In genomic region chr4:141466844-141467580, GRCm38 (mm10) we compare ENCODE assay signal across 22 mouse cellular contexts. TPM values are rescaled to one million over a fixed set of nuclear protein-coding genes. Genes with fewer than 3 reads are reported as not detected.
A peak's percentile ranks its signal among the peaks of the same experiment; 100 is the strongest.
DNase-seq lines count a peak whose midpoint lies in the region; ATAC-seq and TF ChIP-seq lines count a peak whose summit lies in the region.
"Had no signal": no experiment of that assay in that cellular context is flagged by ENCODE, and none has a peak within 500 bp of the region (broad histone marks: within the 10 kb centered on the region; RNA-seq: fewer than 3 reads in every experiment).

No protein-coding gene starts in this region.

- no peak overlapping the region for H3K4me2 ChIP-seq in midbrain, postnatal 0 days (ENCODE audit: low read depth, low read length, poor library complexity, severe bottlenecking)
- no peak overlapping the region for H3K4me2 ChIP-seq in midbrain, embryonic 11.5 days
- H3K4me2 ChIP-seq in forebrain, embryonic 11.5 days (ENCODE audit: low read depth, low read length, severe bottlenecking) = no peak overlapping the region
- H3K4me2 ChIP-seq: heart, embryonic 11.5 days; limb, embryonic 15.5 days had no signal

- no peak for ATAC-seq in midbrain, postnatal 0 days (ENCODE audit: low FRiP score)
- no peak for ATAC-seq in midbrain, embryonic 11.5 days (ENCODE audit: low FRiP score)
- ATAC-seq in forebrain, embryonic 11.5 days (replicated peaks; ENCODE audit: low FRiP score) = no peak

- H3K9me3 ChIP-seq in midbrain, postnatal 0 days (ENCODE audit: low read length) = no peaks in the 10 kb centered on the region
- H3K9me3 ChIP-seq in midbrain, embryonic 11.5 days (ENCODE audit: control insufficient read depth, low read length) = no peaks in the 10 kb centered on the region
- H3K9me3 ChIP-seq in forebrain, embryonic 11.5 days (ENCODE audit: control insufficient read depth, low read length) = no peaks in the 10 kb centered on the region
- H3K9me3 ChIP-seq: limb, embryonic 15.5 days had no signal

- TF ChIP-seq CTCF in gastrocnemius, adult 2 months (IDR thresholded peaks at IDR 0.05) = peak; percentile 19; the same call in 1 of the 2 replicates
- peak; percentile 59 for TF ChIP-seq CTCF in layer of hippocampus, adult 2 months (conservative IDR thresholded peaks at IDR 0.05)
- TF ChIP-seq CTCF in midbrain, postnatal 0 days (IDR thresholded peaks at IDR 0.05) = peak; percentile 31

- no peaks in the 10 kb centered on the region for H3K27me3 ChIP-seq in midbrain, postnatal 0 days (ENCODE audit: insufficient read depth, low read length)
- H3K27me3 ChIP-seq in midbrain, embryonic 11.5 days (ENCODE audit: control insufficient read depth, insufficient read depth, low read length) = no peaks in the 10 kb centered on the region
- H3K27me3 ChIP-seq in forebrain, embryonic 11.5 days (ENCODE audit: control insufficient read depth, insufficient read depth, low read length) = no peaks in the 10 kb centered on the region
- H3K27me3 ChIP-seq: limb, embryonic 15.5 days had no signal

- no peak overlapping the region for H3K27ac ChIP-seq in gastrocnemius, adult 2 months
- H3K27ac ChIP-seq in layer of hippocampus, adult 2 months = peak overlapping the region; percentile 14; the same call in 1 of the 2 replicates
- no peak overlapping the region for H3K27ac ChIP-seq in midbrain, postnatal 0 days (ENCODE audit: low read depth, low read length)
- H3K27ac ChIP-seq in midbrain, embryonic 11.5 days (ENCODE audit: low read depth, low read length) = no peak overlapping the region
- H3K27ac ChIP-seq in forebrain, embryonic 11.5 days (ENCODE audit: low read depth, low read length) = no peak overlapping the region
- H3K27ac ChIP-seq: limb, embryonic 15.5 days had no signal

- no peak overlapping the region for H3K4me3 ChIP-seq in gastrocnemius, adult 2 months
- H3K4me3 ChIP-seq in layer of hippocampus, adult 2 months = no peak overlapping the region
- H3K4me3 ChIP-seq in midbrain, postnatal 0 days (ENCODE audit: low read depth, low read length) = no peak overlapping the region
- H3K4me3 ChIP-seq in midbrain, embryonic 11.5 days (ENCODE audit: low read depth, low read length) = no peak overlapping the region
- H3K4me3 ChIP-seq in forebrain, embryonic 11.5 days (ENCODE audit: low read depth, low read length) = no peak overlapping the region
- H3K4me3 ChIP-seq: erythroblast, embryonic 14.5 days; limb, embryonic 15.5 days had no signal

- no peak overlapping the region for H3K9ac ChIP-seq in midbrain, postnatal 0 days (replicated peaks; ENCODE audit: low read length, poor library complexity, severe bottlenecking)
- H3K9ac ChIP-seq in midbrain, embryonic 11.5 days (ENCODE audit: low read length) = no peak overlapping the region
- no peak overlapping the region for H3K9ac ChIP-seq in forebrain, embryonic 11.5 days (ENCODE audit: low read length)
- H3K9ac ChIP-seq: limb, embryonic 15.5 days had no signal

- DNase-seq in gastrocnemius, adult 2 months = peak; percentile 30
- DNase-seq in gastrocnemius, adult 8-10 months (ENCODE audit: low spot score in 2 of 2) = no peak
- no peak for DNase-seq in layer of hippocampus, adult 2 months (ENCODE audit: low spot score in 2 of 2)
- no peak for DNase-seq in layer of hippocampus, adult 11-12 months (ENCODE audit: low spot score)
- DNase-seq in midbrain, postnatal 0 days (ENCODE audit: low spot score) = no peak
- DNase-seq in midbrain, embryonic 11.5 days (ENCODE audit: low spot score, missing footprints) = no peak
- DNase-seq in forebrain, embryonic 11.5 days (ENCODE audit: low spot score) = no peak
- DNase-seq: adrenal gland, adult 2 months; cerebellum, adult 2 months; gastrocnemius, postnatal 14 days; kidney, adult 11 months; lung, postnatal 10 days; thymus, postnatal 25 days had no signal

- intact Hi-C loops in gastrocnemius, adult 2 months (cut with DNase I) = no loop called here

- peaks cover 87% of the 10 kb centered on the region for H3K36me3 ChIP-seq in midbrain, postnatal 0 days (ENCODE audit: insufficient read depth, low read length)
- H3K36me3 ChIP-seq in midbrain, embryonic 11.5 days (ENCODE audit: control insufficient read depth, insufficient read depth, low read length) = peaks cover 69% of the 10 kb centered on the region
- H3K36me3 ChIP-seq in forebrain, embryonic 11.5 days (ENCODE audit: control insufficient read depth, insufficient read depth, low read length) = peaks cover 27% of the 10 kb centered on the region

- H3K4me1 ChIP-seq in midbrain, postnatal 0 days (ENCODE audit: insufficient read depth, low read length) = no peaks in the 10 kb centered on the region
- H3K4me1 ChIP-seq in midbrain, embryonic 11.5 days (ENCODE audit: control insufficient read depth, insufficient read depth, low read length) = no peaks in the 10 kb centered on the region
- H3K4me1 ChIP-seq in forebrain, embryonic 11.5 days (replicated peaks; ENCODE audit: control insufficient read depth, insufficient read depth, low read length) = no peaks in the 10 kb centered on the region
- H3K4me1 ChIP-seq: limb, embryonic 15.5 days had no signal

- WGBS in midbrain, postnatal 0 days = 85% methylated on average over 15 of the region's 15 CpGs
- 89% methylated on average over 15 of the region's 15 CpGs for WGBS in midbrain, embryonic 11.5 days
- WGBS in forebrain, embryonic 11.5 days = 89% methylated on average over 15 of the region's 15 CpGs

RNA-seq across cellular contexts. Expression of gene Zbtb17, which starts 22.6 kb away (rescaled TPM):
- 10 to 100 TPM; 30.2 to 30.6 TPM for total RNA-seq in gastrocnemius, adult 2 months (2021)
- 10 to 100 TPM; 30.2 to 38.3 (median 33.0) TPM for total RNA-seq in gastrocnemius, adult 8-10 months (2022)
- total RNA-seq in layer of hippocampus, adult 2 months (2021) = 10 to 100 TPM; 33.8 to 34.6 TPM
- total RNA-seq in midbrain, postnatal 0 days (2014; rRNA removed) = 31.0 and 34.4 TPM in 2 replicates
- polyA plus RNA-seq in midbrain, postnatal 0 days (2015; fragmentation: Nextera tagmentation; extraction: Ambion mirVana) = 30.1 and 30.8 TPM in 2 replicates
- polyA plus RNA-seq in midbrain, embryonic 11.5 days (2014; fragmentation: Nextera tagmentation; extraction: Ambion mirVana) = 37.4 and 40.6 TPM in 2 replicates
- polyA plus RNA-seq in forebrain, embryonic 11.5 days (2014; fragmentation: Nextera tagmentation; extraction: Ambion mirVana) = 50.8 and 55.7 TPM in 2 replicates

RNA-seq across cellular contexts. Expression of gene Srarp, which starts 31.1 kb away (rescaled TPM):
- 1 to 10 TPM in 1 of 2 experiments, under 1 TPM in 1; 0.92 to 1.6 TPM for total RNA-seq in gastrocnemius, adult 2 months (2021)
- total RNA-seq in gastrocnemius, adult 8-10 months (2022) = under 1 TPM in 3 of 4 experiments, not detected in 1; 0.32 to 0.54 (median 0.36) TPM
- total RNA-seq in layer of hippocampus, adult 2 months (2021) = 1 to 10 TPM; 4.1 to 5.3 TPM
- total RNA-seq in midbrain, postnatal 0 days (2014; rRNA removed) = 1.9 and 4.5 TPM in 2 replicates
- polyA plus RNA-seq in midbrain, postnatal 0 days (2015; fragmentation: Nextera tagmentation; extraction: Ambion mirVana) = 0.52 and 0.76 TPM in 2 replicates
- polyA plus RNA-seq in midbrain, embryonic 11.5 days (2014; fragmentation: Nextera tagmentation; extraction: Ambion mirVana) = not detected in 2 replicates
- polyA plus RNA-seq in forebrain, embryonic 11.5 days (2014; fragmentation: Nextera tagmentation; extraction: Ambion mirVana) = not detected in 2 replicates
- total RNA-seq: ES-E14; gastrocnemius, postnatal 14 days; hematopoietic stem cell, adult 5-6 weeks had no signal
- polyA plus RNA-seq: C2C12; erythroblast, embryonic 14.5 days; heart, embryonic 11.5 days; limb, embryonic 15.5 days; spleen, adult 2 months; stomach, embryonic 16.5 days had no signal

RNA-seq across cellular contexts. Expression of gene Hspb7, which starts 46.4 kb away (rescaled TPM):
- total RNA-seq in gastrocnemius, adult 2 months (2021) = 100 to 1,000 TPM; 223 to 468 TPM
- total RNA-seq in gastrocnemius, adult 8-10 months (2022) = 100 to 1,000 TPM; 243 to 314 (median 275) TPM
- under 1 TPM in 1 of 2 experiments, not detected in 1; 0.12 TPM for total RNA-seq in layer of hippocampus, adult 2 months (2021)
- total RNA-seq in midbrain, postnatal 0 days (2014; rRNA removed) = 0.05 TPM in 1 of 2 replicates, not detected in the other
- 0.10 and 0.12 TPM in 2 replicates for polyA plus RNA-seq in midbrain, postnatal 0 days (2015; fragmentation: Nextera tagmentation; extraction: Ambion mirVana)
- polyA plus RNA-seq in midbrain, embryonic 11.5 days (2014; fragmentation: Nextera tagmentation; extraction: Ambion mirVana) = not detected in 2 replicates
- polyA plus RNA-seq in forebrain, embryonic 11.5 days (2014; fragmentation: Nextera tagmentation; extraction: Ambion mirVana) = not detected in 2 replicates
- total RNA-seq: ES-E14 had no signal
- polyA plus RNA-seq: erythroblast, embryonic 14.5 days had no signal

RNA-seq across cellular contexts. Expression of gene Clcnkb, which starts 51.2 kb away (rescaled TPM):
- under 1 TPM in 1 of 2 experiments, not detected in 1; 0.25 TPM for total RNA-seq in gastrocnemius, adult 2 months (2021)
- under 1 TPM in 2 of 4 experiments, not detected in 2; 0.11 to 0.58 TPM for total RNA-seq in gastrocnemius, adult 8-10 months (2022)
- total RNA-seq in layer of hippocampus, adult 2 months (2021) = not detected
- total RNA-seq in midbrain, postnatal 0 days (2014; rRNA removed) = not detected in 2 replicates
- 0.27 and 0.43 TPM in 2 replicates for polyA plus RNA-seq in midbrain, postnatal 0 days (2015; fragmentation: Nextera tagmentation; extraction: Ambion mirVana)
- polyA plus RNA-seq in midbrain, embryonic 11.5 days (2014; fragmentation: Nextera tagmentation; extraction: Ambion mirVana) = not detected in 2 replicates
- polyA plus RNA-seq in forebrain, embryonic 11.5 days (2014; fragmentation: Nextera tagmentation; extraction: Ambion mirVana) = not detected in 2 replicates
- total RNA-seq: adrenal gland, adult 2 months; hematopoietic stem cell, adult 5-6 weeks; left cerebral cortex, adult 18-20 months had no signal
- polyA plus RNA-seq: adrenal gland, adult 2 months; C2C12; cerebellum, adult 2 months; erythroblast, embryonic 14.5 days; limb, embryonic 15.5 days; stomach, embryonic 16.5 days had no signal

Comparison
In these comparisons a context has a peak if more than half of its experiments do, and no peak if none do; other contexts are left out.
1. RNA of gene Hspb7, which starts 46.4 kb away (total RNA-seq): 223 to 468 TPM in gastrocnemius, adult 2 months and 243 to 314 TPM in gastrocnemius, adult 8-10 months; 0.12 TPM in layer of hippocampus, adult 2 months and 0.05 TPM in midbrain, postnatal 0 days; every median in the first group is over 100 times any median in the second.
2. Peak in every context shown above with its lines, with median percentiles within 50 percentile points of each other: CTCF ChIP-seq.